Mouse (Mus musculus) embryo, embryonic 10.5 days (tissue): ENCODE measurements around the gene Lsm7.
A peak's percentile ranks its signal among the peaks of the same experiment; 100 is the strongest.

Source experiments
- DNase-seq: peaks from one replicate; pipeline ENCODE4 v3.0.0-alpha.2; 2015; ENCODE audit warnings: low spot score

Lsm7 gene

GRCm38 (mm10) chr10:80813366-80813765 is 41.6 kb downstream of the Lsm7 start, which contains the start of gene Jsrp1:
Gene Jsrp1, minus strand, starts transcription at chr10:80813498.
- no peak for DNase-seq

DNA sequence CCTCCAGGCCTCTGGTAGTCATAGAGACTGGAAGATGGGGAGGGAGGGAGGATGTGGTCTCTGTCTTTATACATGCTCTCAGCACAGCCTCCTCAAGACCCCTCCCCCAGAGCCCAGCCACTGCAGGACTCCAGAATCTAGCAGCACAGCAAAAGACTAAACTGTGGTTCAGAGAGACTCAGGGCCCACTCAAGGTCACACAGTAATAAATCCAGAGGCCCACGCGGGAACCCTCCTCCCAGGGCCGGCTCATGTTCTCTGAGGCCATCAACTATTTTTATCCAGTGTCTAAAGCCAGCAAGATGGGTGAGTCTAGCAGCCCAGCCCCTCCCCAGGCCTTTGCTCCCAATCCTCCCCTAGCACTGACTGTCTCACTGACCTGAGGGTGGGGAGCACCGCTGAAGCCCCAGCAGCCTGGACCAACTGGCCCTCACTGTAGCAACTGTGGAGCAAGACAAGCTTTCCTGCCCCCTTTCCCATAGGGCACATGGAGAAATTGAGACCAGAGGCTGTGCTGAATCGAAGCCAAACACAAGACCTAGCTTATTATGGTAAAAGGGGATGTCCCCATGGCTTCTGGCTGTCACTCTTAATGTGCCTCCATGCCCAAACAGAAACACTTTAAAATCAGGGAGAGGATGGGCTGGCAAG is 42.5 kb downstream of the Lsm7 start:
- DNase-seq, result no peak

DNA sequence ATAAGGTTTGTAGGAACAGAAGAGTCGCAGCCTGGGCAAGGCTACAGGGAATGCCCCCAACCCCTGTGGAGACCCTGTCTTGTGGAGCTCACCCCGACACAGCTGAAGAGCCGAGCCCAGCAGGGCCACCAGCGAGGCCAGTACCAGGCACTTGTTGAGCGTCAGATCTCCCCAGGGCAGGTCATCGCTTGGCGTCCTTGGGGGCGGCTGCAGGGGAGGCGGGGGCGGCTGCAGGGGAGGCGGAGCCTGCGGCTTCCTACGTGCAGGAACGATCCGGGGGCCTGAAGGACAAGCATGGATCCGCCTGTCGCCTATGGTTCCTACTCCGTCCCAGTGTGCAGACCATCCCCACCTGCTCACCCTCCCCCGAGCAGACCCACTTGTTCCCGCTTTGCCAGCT is 44.9 kb downstream of the Lsm7 start:
- no peak for DNase-seq

DNA sequence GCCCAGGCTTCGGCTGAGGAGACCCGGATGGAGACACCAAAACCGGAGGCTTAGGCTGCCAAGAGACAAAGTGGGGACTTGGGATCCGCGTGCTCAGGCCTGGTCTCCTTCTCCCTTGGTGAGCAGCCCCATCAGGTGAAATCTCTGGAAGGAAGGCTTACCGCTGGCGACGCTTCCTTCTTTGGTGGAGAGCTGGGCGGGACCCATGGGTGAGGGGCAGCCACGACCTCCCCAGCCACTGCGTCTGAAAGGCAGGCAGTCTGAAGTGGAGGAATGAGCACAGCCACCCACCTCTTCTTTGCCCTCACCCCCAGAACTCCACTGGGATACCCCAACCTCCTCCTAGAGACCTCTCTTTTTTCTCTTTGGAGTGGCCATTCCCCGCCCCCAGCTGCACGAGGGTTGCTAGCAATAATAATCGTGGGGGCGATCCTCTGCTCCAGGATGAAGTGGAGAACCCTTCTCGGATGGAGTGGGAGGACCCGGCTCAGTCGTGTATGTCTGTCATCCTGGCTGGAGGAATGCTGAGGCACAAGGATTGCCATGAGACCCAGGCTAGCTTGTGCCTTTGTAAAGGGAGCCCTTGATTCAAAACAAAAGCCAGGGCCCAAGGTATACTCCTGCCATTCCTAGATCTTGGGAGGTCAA is 45.9 kb downstream of the Lsm7 start:
- DNase-seq, result peak; percentile 39

- peak; percentile 32 for DNase-seq
These were observed 46.7 kb downstream of the Lsm7 start for GRCm38 (mm10) chr10:80808099-80808984.

DNA sequence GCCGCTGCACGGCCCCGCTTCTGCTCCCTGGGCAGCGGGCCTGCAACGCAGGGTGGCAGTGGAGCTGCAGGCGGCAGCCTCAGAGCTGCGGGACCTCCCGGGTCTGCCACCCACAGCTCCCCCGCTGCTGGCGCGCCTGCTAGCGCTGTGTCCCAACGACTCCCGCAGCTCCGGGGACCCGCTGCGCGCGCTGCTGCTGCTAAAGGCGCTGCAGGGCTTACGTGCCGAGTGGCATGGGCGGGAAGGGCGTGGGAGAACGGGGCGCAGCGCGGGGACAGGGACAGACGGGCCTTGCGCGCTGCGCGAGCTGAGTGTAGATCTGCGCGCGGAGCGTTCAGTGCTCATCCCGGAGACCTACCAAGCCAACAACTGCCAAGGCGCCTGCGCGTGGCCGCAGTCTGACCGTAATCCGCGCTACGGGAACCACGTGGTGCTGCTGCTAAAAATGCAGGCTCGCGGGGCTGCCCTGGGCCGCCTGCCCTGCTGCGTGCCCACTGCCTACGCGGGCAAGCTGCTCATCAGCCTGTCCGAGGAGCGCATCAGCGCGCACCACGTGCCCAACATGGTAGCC is 47.9 kb downstream of the Lsm7 start:
- peak; percentile 80 for DNase-seq

- no peak for DNase-seq
These were observed 48.5 kb downstream of the Lsm7 start for GRCm38 (mm10) chr10:80806341-80807056.

- DNase-seq, result peak; percentile 78
These were observed 49.1 kb downstream of the Lsm7 start for GRCm38 (mm10) chr10:80805925-80806324.

DNA sequence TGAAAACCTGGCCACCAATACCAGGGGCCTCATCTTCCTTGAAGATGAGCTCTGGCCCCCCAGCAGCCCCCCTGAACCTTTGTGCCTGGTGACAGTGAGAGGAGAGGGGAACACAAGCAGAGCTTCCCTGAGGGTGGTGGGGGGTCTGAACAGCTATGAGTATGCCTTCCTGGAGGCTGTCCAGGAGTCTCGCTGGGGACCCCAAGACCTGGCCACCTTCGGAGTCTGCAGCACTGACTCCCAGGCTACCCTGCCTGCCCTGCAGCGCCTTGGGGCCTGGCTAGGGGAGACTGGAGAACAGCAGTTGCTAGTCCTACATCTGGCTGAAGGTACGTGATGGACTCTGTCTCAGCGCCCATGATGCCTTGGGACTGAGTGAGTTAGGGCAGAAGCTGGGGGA is 49.7 kb downstream of the Lsm7 start:
- no peak for DNase-seq

GRCm38 (mm10) chr10:80804916-80805315 is 50.1 kb downstream of the Lsm7 start, which contains the start of gene Amh:
Gene Amh, plus strand, starts transcription at chr10:80805243.
- no peak for DNase-seq

DNA sequence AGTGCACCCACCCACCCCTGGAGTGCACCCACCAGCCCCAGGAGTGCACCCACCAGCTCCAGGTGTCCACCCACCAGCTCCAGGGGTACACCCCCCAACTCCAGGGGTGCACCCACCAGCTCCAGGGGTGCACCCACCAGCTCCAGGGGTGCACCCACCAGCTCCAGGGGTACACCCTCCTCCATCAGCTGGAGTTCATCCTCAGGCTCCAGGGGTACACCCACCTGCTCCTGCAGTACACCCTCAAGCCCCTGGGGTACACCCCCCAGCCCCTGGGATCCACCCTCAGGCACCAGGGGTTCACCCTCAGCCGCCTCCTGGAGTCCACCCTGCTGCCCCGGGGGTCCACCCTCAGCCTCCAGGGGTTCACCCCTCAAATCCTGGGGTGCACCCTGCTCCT is 50.7 kb downstream of the Lsm7 start:
- DNase-seq, result no peak

DNA sequence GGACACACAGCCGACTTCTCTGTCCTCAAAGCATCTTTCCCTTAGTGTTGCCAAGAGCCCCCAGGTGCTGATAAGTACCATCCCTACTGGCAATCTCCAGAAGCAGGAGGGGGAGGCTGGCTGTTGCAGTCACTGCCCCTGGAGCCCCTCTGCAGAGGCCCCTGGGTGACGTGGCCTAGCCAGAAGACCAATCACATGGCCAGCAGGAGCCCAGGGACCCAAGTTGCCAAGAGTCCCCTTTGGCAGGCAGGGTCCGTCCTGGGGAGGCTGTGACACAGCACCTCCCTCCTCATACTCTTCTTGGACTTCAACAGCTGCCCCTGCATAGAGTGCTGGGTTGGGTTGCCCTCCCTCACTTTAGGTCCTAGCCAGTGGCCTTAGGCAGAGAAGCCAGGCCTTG is 52.0 kb downstream of the Lsm7 start:
- no peak for DNase-seq
